Mouse (Mus musculus): Measurements from ENCODE around the gene Nr4a1. TPM values are rescaled to one million over a fixed set of nuclear protein-coding genes. Genes with fewer than 3 reads are reported as not detected.

Gene Nr4a1
- polyA plus RNA-seq, 1 experiment from 2014 or later: 12.4 TPM

GRCm38 (mm10) chr15:101230503-101230902 is 23.6 kb upstream of the Nr4a1 start:
- ATAC-seq (ENCODE audit: low read depth) (no peak), DNase-seq (ENCODE audit: low spot score) (no peak)
- H3K27me3 ChIP-seq (replicated peaks; ENCODE audit: control insufficient read depth, insufficient read depth, low read length): no peaks in the 10 kb centered on the region
- no peak overlapping the region for H3K4me3 ChIP-seq (ENCODE audit: low read depth, low read length)
- H3K9ac ChIP-seq (ENCODE audit: low read depth, low read length): no peak overlapping the region
- no peak overlapping the region for H3K4me2 ChIP-seq (ENCODE audit: low read depth, low read length)
- H3K36me3 ChIP-seq (ENCODE audit: control insufficient read depth, insufficient read depth, low read length): peaks cover 43% of the 10 kb centered on the region
- peaks cover 32% of the 10 kb centered on the region for H3K4me1 ChIP-seq (ENCODE audit: control insufficient read depth, insufficient read depth, low read length)
- WGBS: 95% methylated on average over 19 of the region's 19 CpGs
- no peak overlapping the region for H3K27ac ChIP-seq (replicated peaks; ENCODE audit: low read depth, low read length)
- no peaks in the 10 kb centered on the region for H3K9me3 ChIP-seq (ENCODE audit: control insufficient read depth, low read length)

- no peak overlapping the region for H3K4me2 ChIP-seq (ENCODE audit: low read depth, low read length)
- H3K36me3 ChIP-seq (ENCODE audit: control insufficient read depth, insufficient read depth, low read length): peaks cover 43% of the 10 kb centered on the region
- no peak for DNase-seq (ENCODE audit: low spot score)
- no peak overlapping the region for H3K27ac ChIP-seq (replicated peaks; ENCODE audit: low read depth, low read length)
- no peak overlapping the region for H3K9ac ChIP-seq (ENCODE audit: low read depth, low read length)
- no peaks in the 10 kb centered on the region for H3K27me3 ChIP-seq (replicated peaks; ENCODE audit: control insufficient read depth, insufficient read depth, low read length)
- 88% methylated on average over 20 of the region's 23 CpGs for WGBS
- peaks cover 29% of the 10 kb centered on the region for H3K4me1 ChIP-seq (ENCODE audit: control insufficient read depth, insufficient read depth, low read length)
- H3K4me3 ChIP-seq (ENCODE audit: low read depth, low read length): no peak overlapping the region
- no peaks in the 10 kb centered on the region for H3K9me3 ChIP-seq (ENCODE audit: control insufficient read depth, low read length)
- ATAC-seq (ENCODE audit: low read depth): no peak
Measured at GRCm38 (mm10) chr15:101230995-101231647, 22.9 kb upstream of the Nr4a1 start.

- ATAC-seq (ENCODE audit: low read depth) (no peak), DNase-seq (ENCODE audit: low spot score) (no peak)
- Histone ChIP-seq H3K27me3 (replicated peaks; ENCODE audit: control insufficient read depth, insufficient read depth, low read length) (no peaks in the 10 kb centered on the region), H3K27ac (replicated peaks; ENCODE audit: low read depth, low read length) (no peak overlapping the region; the same call in 1 of the 2 replicates), H3K4me1 (ENCODE audit: control insufficient read depth, insufficient read depth, low read length) (peaks cover 28% of the 10 kb centered on the region), H3K9ac (ENCODE audit: low read depth, low read length) (no peak overlapping the region), H3K4me2 (ENCODE audit: low read depth, low read length) (no peak overlapping the region), H3K9me3 (ENCODE audit: control insufficient read depth, low read length) (no peaks in the 10 kb centered on the region), H3K36me3 (ENCODE audit: control insufficient read depth, insufficient read depth, low read length) (peaks cover 43% of the 10 kb centered on the region), H3K4me3 (ENCODE audit: low read depth, low read length) (no peak overlapping the region)
- 63% methylated on average over 54 of the region's 56 CpGs for WGBS
Measured at GRCm38 (mm10) chr15:101231648-101232180, 22.4 kb upstream of the Nr4a1 start.

GRCm38 (mm10) chr15:101232607-101233006 is 21.5 kb upstream of the Nr4a1 start:
- Histone ChIP-seq H3K4me2 (ENCODE audit: low read depth, low read length) (no peak overlapping the region), H3K27ac (replicated peaks; ENCODE audit: low read depth, low read length) (no peak overlapping the region; the same call in 1 of the 2 replicates), H3K36me3 (ENCODE audit: control insufficient read depth, insufficient read depth, low read length) (peaks cover 41% of the 10 kb centered on the region), H3K4me1 (ENCODE audit: control insufficient read depth, insufficient read depth, low read length) (peaks cover 19% of the 10 kb centered on the region), H3K27me3 (replicated peaks; ENCODE audit: control insufficient read depth, insufficient read depth, low read length) (no peaks in the 10 kb centered on the region), H3K4me3 (ENCODE audit: low read depth, low read length) (no peak overlapping the region), H3K9ac (ENCODE audit: low read depth, low read length) (no peak overlapping the region), H3K9me3 (ENCODE audit: control insufficient read depth, low read length) (no peaks in the 10 kb centered on the region)
- peak; percentile 80 for DNase-seq (ENCODE audit: low spot score)
- WGBS: 47% methylated on average over 4 of the region's 4 CpGs
- peak; percentile 20 for ATAC-seq (ENCODE audit: low read depth)

- Histone ChIP-seq H3K4me3 (ENCODE audit: low read depth, low read length) (no peak overlapping the region), H3K9me3 (ENCODE audit: control insufficient read depth, low read length) (no peaks in the 10 kb centered on the region), H3K4me1 (ENCODE audit: control insufficient read depth, insufficient read depth, low read length) (peaks cover 14% of the 10 kb centered on the region), H3K36me3 (ENCODE audit: control insufficient read depth, insufficient read depth, low read length) (peaks cover 41% of the 10 kb centered on the region), H3K9ac (ENCODE audit: low read depth, low read length) (no peak overlapping the region), H3K27me3 (replicated peaks; ENCODE audit: control insufficient read depth, insufficient read depth, low read length) (no peaks in the 10 kb centered on the region), H3K27ac (replicated peaks; ENCODE audit: low read depth, low read length) (0 out of 2 replicates have a peak overlapping the region, but pooled peaks have one; percentile 13), H3K4me2 (ENCODE audit: low read depth, low read length) (no peak overlapping the region)
- ATAC-seq (ENCODE audit: low read depth) (no peak), DNase-seq (ENCODE audit: low spot score) (no peak)
- WGBS: 76% methylated on average over 3 of the region's 3 CpGs
Measured at GRCm38 (mm10) chr15:101233183-101233582, 20.9 kb upstream of the Nr4a1 start.

GRCm38 (mm10) chr15:101233641-101234275 is 20.3 kb upstream of the Nr4a1 start:
- Histone ChIP-seq H3K4me1 (ENCODE audit: control insufficient read depth, insufficient read depth, low read length) (peaks cover 9% of the 10 kb centered on the region), H3K4me2 (ENCODE audit: low read depth, low read length) (no peak overlapping the region), H3K9ac (ENCODE audit: low read depth, low read length) (no peak overlapping the region), H3K36me3 (ENCODE audit: control insufficient read depth, insufficient read depth, low read length) (peaks cover 38% of the 10 kb centered on the region), H3K27me3 (replicated peaks; ENCODE audit: control insufficient read depth, insufficient read depth, low read length) (no peaks in the 10 kb centered on the region), H3K27ac (replicated peaks; ENCODE audit: low read depth, low read length) (peak overlapping the region; percentile 13; the same call in 1 of the 2 replicates), H3K9me3 (ENCODE audit: control insufficient read depth, low read length) (no peaks in the 10 kb centered on the region), H3K4me3 (ENCODE audit: low read depth, low read length) (no peak overlapping the region)
- no peak for DNase-seq (ENCODE audit: low spot score)
- ATAC-seq (ENCODE audit: low read depth): no peak
- 27% methylated on average over 11 of the region's 11 CpGs for WGBS

- DNase-seq (ENCODE audit: low spot score) (no peak), ATAC-seq (ENCODE audit: low read depth) (no peak)
- no peak overlapping the region for H3K4me2 ChIP-seq (ENCODE audit: low read depth, low read length)
- no peaks in the 10 kb centered on the region for H3K9me3 ChIP-seq (ENCODE audit: control insufficient read depth, low read length)
- H3K4me1 ChIP-seq (ENCODE audit: control insufficient read depth, insufficient read depth, low read length): peaks cover 11% of the 10 kb centered on the region
- no peaks in the 10 kb centered on the region for H3K27me3 ChIP-seq (replicated peaks; ENCODE audit: control insufficient read depth, insufficient read depth, low read length)
- peaks cover 28% of the 10 kb centered on the region for H3K36me3 ChIP-seq (ENCODE audit: control insufficient read depth, insufficient read depth, low read length)
- 0 out of 2 replicates have a peak overlapping the region, but pooled peaks have one; percentile 45 for H3K27ac ChIP-seq (replicated peaks; ENCODE audit: low read depth, low read length)
- H3K9ac ChIP-seq (ENCODE audit: low read depth, low read length): no peak overlapping the region
- no peak overlapping the region for H3K4me3 ChIP-seq (ENCODE audit: low read depth, low read length)
- WGBS: 64% methylated on average over 10 of the region's 10 CpGs
Measured at GRCm38 (mm10) chr15:101234611-101235341, 19.3 kb upstream of the Nr4a1 start.

GRCm38 (mm10) chr15:101235342-101235698 is 18.7 kb upstream of the Nr4a1 start:
- Histone ChIP-seq H3K9ac (ENCODE audit: low read depth, low read length) (no peak overlapping the region), H3K27me3 (replicated peaks; ENCODE audit: control insufficient read depth, insufficient read depth, low read length) (no peaks in the 10 kb centered on the region), H3K36me3 (ENCODE audit: control insufficient read depth, insufficient read depth, low read length) (peaks cover 23% of the 10 kb centered on the region), H3K4me3 (ENCODE audit: low read depth, low read length) (no peak overlapping the region), H3K4me2 (ENCODE audit: low read depth, low read length) (no peak overlapping the region), H3K27ac (replicated peaks; ENCODE audit: low read depth, low read length) (no peak overlapping the region), H3K9me3 (ENCODE audit: control insufficient read depth, low read length) (no peaks in the 10 kb centered on the region), H3K4me1 (ENCODE audit: control insufficient read depth, insufficient read depth, low read length) (peaks cover 11% of the 10 kb centered on the region)
- 26% methylated on average over 4 of the region's 5 CpGs for WGBS
- DNase-seq (ENCODE audit: low spot score) (peak; percentile 67), ATAC-seq (ENCODE audit: low read depth) (peak; percentile 58)

Data from embryonic facial prominence, embryonic 14.5 days (tissue).